Mouse (Mus musculus) hindbrain, embryonic 14.5 days (tissue): ENCODE data around the gene Cdkl4. TPM values are rescaled to one million over a fixed set of nuclear protein-coding genes. Genes with fewer than 3 reads are reported as not detected.

Experiments
- ATAC-seq: fragments of 200-750 bp; cut with Nextera tagmentation; 2 replicates; pipeline ENCODE4 v1.8.0; 2017; ENCODE audit warnings: moderate number of reproducible peaks, mild to moderate bottlenecking, moderate TSS enrichment, moderate library complexity; ENCODE audit not compliant: low FRiP score
- DNase-seq: peaks from one replicate; pipeline ENCODE4 v3.0.0-alpha.2; 2015; ENCODE audit warnings: low spot score
- H3K27ac ChIP-seq: fragments of 300-500 bp; sonication (generic); 2 replicates; pipeline ENCODE4 v1.5.1; 2014; ENCODE audit warnings: mild to moderate bottlenecking, moderate library complexity
- H3K27me3 ChIP-seq: fragments of 300-500 bp; sonication (generic); 2 replicates; pipeline ENCODE4 v1.6.1; 2014; ENCODE audit warnings: mild to moderate bottlenecking, low read length, mixed read lengths; ENCODE audit not compliant: control insufficient read depth, insufficient read depth
- H3K36me3 ChIP-seq: fragments of 300-500 bp; sonication (generic); replicated peaks from 2 replicates; pipeline ENCODE4 v1.6.1; 2014; ENCODE audit not compliant: control insufficient read depth, insufficient read depth
- H3K4me1 ChIP-seq: fragments of 300-500 bp; sonication (generic); replicated peaks from 2 replicates; pipeline ENCODE4 v1.6.1; 2014; ENCODE audit warnings: antibody characterized with exemption, low read length, mixed read lengths; ENCODE audit not compliant: control insufficient read depth, insufficient read depth
- H3K4me2 ChIP-seq: fragments of 300-500 bp; sonication (generic); replicated peaks from 2 replicates; pipeline ENCODE4 v1.6.1; 2014; ENCODE audit warnings: mild to moderate bottlenecking, moderate library complexity
- H3K4me3 ChIP-seq: fragments of 300-500 bp; sonication (generic); replicated peaks from 2 replicates; pipeline ENCODE4 v1.5.1; 2014; ENCODE audit warnings: mild to moderate bottlenecking, low read length
- H3K9ac ChIP-seq: fragments of 300-500 bp; sonication (generic); 2 replicates; pipeline ENCODE4 v1.6.1; 2014
- H3K9me3 ChIP-seq: fragments of 300-500 bp; sonication (generic); 2 replicates; pipeline ENCODE4 v1.6.1; 2016; ENCODE audit warnings: low read length; ENCODE audit not compliant: control insufficient read depth
- WGBS: fragments of 180-500 bp; shearing (Covaris S2); extraction: QIAGEN DNeasy Blood & Tissue Kit; methylation state at CpG from one replicate; pipeline ENCODE4 v1.1.7; 2014; 5-methylcytosine and 5-hydroxymethylcytosine counted together
- polyA plus RNA-seq: library from polyadenylated mRNA; unstranded; fragments of >200 nt; fragmentation: Nextera tagmentation; extraction: Ambion mirVana; gene quantifications from 2 replicates; pipeline ENCODE4 v1.2.1, GENCODE M21; 2014

Cdkl4 gene
- polyA plus RNA-seq, 1 experiment from 2014 or later, result 7.3 TPM

DNA sequence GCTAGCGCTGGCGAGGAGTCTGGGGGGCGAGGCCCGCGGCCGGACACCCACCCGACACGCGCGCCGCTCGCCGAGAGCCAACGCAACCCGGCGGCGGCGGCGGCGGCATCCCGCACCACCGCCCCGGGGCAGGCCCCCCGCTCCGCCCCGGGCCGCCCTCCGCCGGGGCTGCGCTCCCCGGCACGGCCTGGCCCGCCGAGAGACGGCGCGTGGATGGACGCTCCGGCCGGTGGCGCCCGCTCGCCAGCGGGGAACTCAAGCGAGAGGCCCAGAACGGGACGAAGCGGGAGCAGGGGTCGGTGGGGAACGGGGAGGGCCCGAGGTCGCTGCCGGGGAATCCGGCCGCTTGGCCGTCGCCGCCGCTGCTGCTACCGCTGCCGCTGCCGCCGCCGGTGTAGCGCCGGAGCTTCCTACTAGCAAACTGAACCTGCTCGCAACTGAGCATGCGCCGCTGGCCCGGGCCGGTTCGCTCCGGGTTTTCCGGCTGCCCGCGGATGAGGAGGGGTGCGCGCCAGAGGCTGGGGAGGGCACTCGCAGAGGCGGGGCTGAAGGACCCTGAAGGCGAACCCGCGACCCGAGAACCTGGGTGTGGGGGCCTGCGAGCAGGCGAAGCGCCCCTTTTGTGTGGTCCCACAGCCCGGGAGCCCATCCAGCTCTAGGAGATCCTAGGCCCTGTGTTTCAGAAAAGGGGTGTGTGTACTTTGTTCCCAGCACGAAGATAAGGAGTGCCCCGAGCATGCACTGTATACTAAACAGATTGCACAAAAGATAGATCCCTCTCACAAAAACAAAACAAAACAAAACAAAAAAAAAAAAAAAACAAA, 97.4 kb downstream of the Cdkl4 start, which contains the start of gene Sos1:
TSS of gene Sos1 (minus strand) at position 423 of the 824 bp plus-strand sequence.
- peak within 1 kb of the TSS; percentile 79 for H3K9ac ChIP-seq
- H3K36me3 ChIP-seq, result no peaks in the 10 kb centered on the region
- H3K27me3 ChIP-seq, result no peaks in the 10 kb centered on the region
- peak within 1 kb of the TSS; percentile 82 for H3K4me3 ChIP-seq
- under 1% methylated on average over 74 of the region's 90 CpGs for WGBS
- no peaks in the 10 kb centered on the region for H3K9me3 ChIP-seq
- peaks cover 29% of the 10 kb centered on the region for H3K4me1 ChIP-seq
- H3K4me2 ChIP-seq, result peak within 1 kb of the TSS; percentile 56
- DNase-seq (peak; percentile 95), ATAC-seq (peak; percentile 88)
- peak within 1 kb of the TSS; percentile 97 for H3K27ac ChIP-seq

DNA sequence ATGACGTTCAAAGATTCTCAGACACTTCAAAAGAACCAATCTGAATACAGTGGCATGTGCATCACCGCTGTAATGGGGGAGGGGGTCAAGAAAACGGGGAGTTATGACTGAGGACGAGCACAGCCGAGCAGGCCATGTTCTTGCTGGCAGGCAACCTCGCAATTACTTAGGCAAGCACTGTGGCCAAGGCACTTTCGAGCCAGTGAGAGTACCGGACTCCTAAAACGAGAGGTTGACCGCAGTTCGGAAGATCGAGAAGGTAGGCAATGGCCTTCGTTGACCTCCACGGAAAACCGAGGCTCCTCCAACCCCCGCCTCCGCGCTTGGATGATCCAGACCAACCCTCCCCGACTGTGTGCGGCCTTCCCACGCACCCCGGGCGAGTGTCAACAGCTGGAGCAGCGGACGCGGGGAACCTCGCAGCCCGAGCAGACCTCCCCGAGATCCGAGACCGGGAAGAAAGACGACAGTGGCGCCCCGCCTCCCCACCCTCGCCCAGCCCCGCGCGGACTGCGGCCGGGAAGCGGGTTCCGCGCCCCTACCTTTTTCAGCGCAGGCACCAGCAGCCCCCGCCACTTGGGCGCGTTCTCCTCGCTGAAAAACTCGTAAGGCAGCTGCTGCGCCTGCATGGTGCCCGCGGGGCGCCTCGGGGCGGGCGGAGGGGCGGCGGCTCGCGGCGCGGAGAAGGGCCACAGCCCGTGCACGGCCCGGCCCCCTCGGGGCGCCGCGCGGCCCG, 98.2 kb downstream of the Cdkl4 start:
- DNase-seq, result peak; percentile 64
- under 1% methylated on average over 57 of the region's 71 CpGs for WGBS

DNA sequence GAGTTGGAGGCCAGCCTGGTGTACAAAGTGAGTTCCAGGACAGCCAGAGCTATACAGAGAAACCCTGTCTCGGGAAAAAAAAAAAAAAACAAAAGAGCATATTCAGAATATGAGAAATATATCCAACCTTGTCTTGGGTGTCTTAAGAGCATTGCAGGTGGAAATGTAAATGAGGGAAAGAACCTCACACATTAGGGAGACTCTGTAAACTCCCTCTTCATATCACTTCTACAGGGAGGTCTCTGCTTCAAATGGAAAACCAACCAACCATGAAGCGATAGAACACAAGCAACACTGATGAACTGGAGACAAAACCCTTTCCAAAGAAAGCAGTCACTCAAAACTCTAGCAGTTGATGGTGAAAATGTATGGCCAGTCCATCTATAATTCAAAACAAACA, 99.9 kb downstream of the Cdkl4 start:
- H3K4me2 ChIP-seq, result no peak overlapping the region

More for the DNA sequence above, 98.2 kb downstream of the Cdkl4 start:
- peaks cover 29% of the 10 kb centered on the region for H3K4me1 ChIP-seq
- peak; percentile 36 for ATAC-seq
- peak overlapping the region; percentile 56 for H3K4me2 ChIP-seq
- H3K4me3 ChIP-seq, result peak overlapping the region; percentile 82
- H3K36me3 ChIP-seq, result no peaks in the 10 kb centered on the region
- H3K9ac ChIP-seq, result peak overlapping the region; percentile 79
- peak overlapping the region; percentile 97 for H3K27ac ChIP-seq
- H3K27me3 ChIP-seq, result no peaks in the 10 kb centered on the region
- no peaks in the 10 kb centered on the region for H3K9me3 ChIP-seq

DNA sequence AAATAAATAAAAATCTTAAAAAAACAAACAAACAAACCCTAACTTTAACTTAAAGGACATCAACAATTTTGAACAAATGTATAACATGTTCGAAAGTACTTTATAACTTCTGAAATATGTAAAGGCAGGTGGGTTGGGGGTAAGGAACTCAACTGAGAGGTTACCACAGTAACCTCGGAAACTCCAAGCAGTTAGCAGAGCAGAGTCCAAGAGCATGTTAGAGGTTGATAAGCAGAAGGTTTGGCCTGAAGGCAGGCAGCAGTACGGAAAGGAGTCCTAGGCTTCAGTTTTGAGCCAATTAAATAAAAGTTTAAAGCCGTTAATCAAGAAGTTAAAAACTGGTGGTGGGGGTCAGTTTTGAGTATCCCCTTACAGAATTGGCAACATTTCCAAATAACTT, 101.1 kb downstream of the Cdkl4 start:
- no peak overlapping the region for H3K27ac ChIP-seq
- H3K4me1 ChIP-seq, result peaks cover 21% of the 10 kb centered on the region
- ATAC-seq (no peak), DNase-seq (no peak)
- no peaks in the 10 kb centered on the region for H3K27me3 ChIP-seq
- no peak overlapping the region for H3K4me2 ChIP-seq
- H3K36me3 ChIP-seq, result no peaks in the 10 kb centered on the region
- H3K9me3 ChIP-seq, result no peaks in the 10 kb centered on the region
- no peak overlapping the region for H3K4me3 ChIP-seq
- no peak overlapping the region for H3K9ac ChIP-seq
- WGBS, result 95% methylated on average over 4 of the region's 4 CpGs

More for the DNA sequence above, 99.9 kb downstream of the Cdkl4 start:
- ATAC-seq, result no peak
- DNase-seq, result no peak
- no peak overlapping the region for H3K27ac ChIP-seq
- H3K4me1 ChIP-seq, result peaks cover 29% of the 10 kb centered on the region
- H3K9ac ChIP-seq, result no peak overlapping the region
- no peaks in the 10 kb centered on the region for H3K36me3 ChIP-seq
- no peak overlapping the region for H3K4me3 ChIP-seq
- no peaks in the 10 kb centered on the region for H3K9me3 ChIP-seq
- WGBS, result 87% methylated on average over 2 of the region's 2 CpGs
- no peaks in the 10 kb centered on the region for H3K27me3 ChIP-seq

Other genes starting within 250 kb of the Cdkl4 start
- gene Gm10190, start 204.3 kb downstream of the Cdkl4 start, polyA plus RNA-seq, result 0.91 and 2.2 TPM in 2 replicates
- gene Sos1, start 97.4 kb downstream of the Cdkl4 start, polyA plus RNA-seq, result 13.4 and 13.5 TPM in 2 replicates
- 38.2 and 40.7 TPM in 2 replicates for gene Map4k3, start 150.7 kb upstream of the Cdkl4 start, polyA plus RNA-seq